Mouse (Mus musculus) urinary bladder, postnatal 10 days (tissue): ENCODE results near the gene Fbxo24.

Experiments
- DNase-seq: peaks from one replicate; pipeline ENCODE4 v3.0.0; 2022; ENCODE audit warnings: low spot score

Gene Fbxo24

DNA sequence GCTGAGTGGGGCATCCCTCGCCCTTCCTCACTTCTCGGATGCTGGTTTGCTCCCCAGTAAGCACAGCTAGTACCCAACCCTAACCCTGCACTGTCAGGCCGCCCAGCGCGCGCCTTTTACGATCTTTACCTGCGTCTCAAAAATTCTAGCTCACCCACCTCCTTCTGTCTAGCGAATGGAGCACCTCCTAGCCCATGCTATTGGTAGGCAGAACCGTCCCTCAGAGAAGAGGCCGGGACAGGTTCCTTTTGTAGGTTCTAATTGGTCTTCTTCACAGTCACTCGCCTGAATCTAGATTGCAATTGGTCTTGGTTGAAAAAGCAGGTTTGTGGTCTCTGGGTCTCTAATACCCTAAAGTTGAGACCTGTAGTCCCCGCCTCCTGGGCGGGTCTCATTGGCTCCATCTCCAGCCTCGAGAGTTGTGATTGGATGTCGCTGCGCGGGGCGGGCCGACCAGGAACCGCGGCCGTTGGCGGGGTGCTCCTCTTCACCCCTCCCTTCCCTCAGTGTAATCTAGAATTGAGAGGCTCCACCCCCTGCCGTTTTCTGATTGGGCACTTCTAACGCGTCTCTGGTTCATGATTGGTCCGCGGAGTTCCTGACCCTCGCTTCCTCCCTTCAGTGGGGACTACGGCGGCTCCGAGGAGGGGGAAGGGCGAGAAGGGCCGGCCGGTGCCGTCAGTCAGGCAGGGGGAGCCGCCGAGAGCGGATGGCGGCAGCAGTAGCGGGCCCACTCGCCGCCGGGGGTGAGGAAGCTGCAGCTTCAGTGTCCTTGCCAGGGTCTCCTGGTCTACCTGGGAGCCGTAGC, at the start of gene Fbxo24, which contains the start of the genes Lrch4 and Gm20605:
Gene Fbxo24 (minus strand): TSS at position 505 of the 808 bp plus-strand sequence.
Gene Lrch4 (plus strand): TSS at position 624 of the 808 bp plus-strand sequence.
Gene Gm20605 (plus strand): TSS at position 678 of the 808 bp plus-strand sequence.
- peak; percentile 95 for DNase-seq

DNA sequence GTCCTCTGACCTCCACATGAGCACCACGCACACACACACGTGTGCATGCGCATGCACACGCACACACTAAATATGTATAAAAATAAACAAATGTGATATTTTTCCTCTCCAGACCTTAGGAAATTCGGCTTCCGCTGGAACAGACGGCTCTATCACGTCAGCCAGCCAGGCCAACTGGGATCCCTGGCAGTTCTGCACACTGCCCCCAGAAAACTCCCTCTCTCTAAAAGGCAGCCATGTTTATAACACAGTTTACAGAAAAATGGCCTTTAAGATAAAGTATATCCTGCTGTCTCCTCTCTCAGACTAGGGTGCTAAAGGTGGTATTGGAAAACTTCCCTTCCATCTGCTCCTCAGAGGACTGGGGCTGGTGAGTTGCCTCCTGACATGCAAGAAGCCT, 49.1 kb upstream of the Fbxo24 start:
- DNase-seq: no peak

- no peak for DNase-seq
Measured at GRCm38 (mm10) chr5:137674786-137675185, 46.0 kb upstream of the Fbxo24 start.

- DNase-seq: no peak
Measured at GRCm38 (mm10) chr5:137673015-137673414, 44.2 kb upstream of the Fbxo24 start.

DNA sequence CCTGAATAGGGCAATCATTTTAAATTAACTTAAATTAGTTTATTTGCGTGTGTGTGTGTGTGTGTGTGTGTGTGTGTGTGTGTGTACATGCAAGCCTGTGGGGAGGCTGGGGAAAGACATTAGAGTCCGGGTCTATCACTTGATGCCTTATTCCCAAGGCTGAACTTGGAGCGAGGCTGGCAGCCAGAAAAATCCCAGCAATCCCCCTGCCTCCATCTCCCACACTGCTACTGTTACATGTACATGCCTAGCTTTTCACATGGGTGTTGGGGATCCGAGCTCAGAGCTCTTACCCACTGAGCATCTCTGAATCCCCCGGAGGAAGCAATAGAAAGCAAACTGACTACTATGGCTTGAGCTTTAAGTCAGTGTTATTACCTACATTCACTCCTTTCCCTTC, 43.6 kb upstream of the Fbxo24 start:
- DNase-seq: no peak

DNA sequence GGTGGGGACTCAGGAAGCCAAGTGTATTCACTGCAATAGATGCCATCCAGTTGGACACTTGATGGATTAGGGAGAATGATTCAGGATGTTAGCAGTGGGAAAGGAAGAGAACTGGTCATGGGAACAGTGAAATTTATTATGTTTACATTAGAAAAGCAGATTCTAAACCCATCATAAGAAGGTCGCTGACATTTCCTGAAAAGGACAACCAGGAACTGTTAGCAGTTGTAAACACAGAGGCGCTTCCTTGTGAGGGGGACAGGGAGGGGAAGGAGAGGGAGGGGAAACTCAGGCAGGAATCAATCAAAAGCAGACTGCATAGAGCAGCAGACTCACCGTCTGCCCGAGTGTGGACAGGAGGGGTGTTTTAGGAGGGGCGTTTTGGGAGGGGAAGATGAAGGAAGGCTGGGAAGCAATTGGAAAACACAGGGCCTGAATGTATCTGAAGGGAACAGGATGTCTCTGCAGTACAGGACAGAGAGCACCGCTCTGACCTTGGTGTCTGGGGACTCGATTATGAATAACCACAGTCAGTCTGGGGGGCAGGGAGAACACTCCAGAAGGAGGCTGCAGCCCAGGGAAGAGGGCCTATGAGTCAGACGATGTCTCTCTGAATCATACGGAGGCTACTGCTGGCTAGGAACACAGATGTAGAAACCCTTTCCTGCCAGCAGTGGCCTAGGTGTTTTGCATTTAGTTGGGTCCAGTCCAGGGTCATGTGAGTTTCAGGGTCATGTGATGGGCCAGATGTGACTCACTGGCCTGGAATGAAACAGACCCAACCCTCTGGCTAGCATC, 42.8 kb upstream of the Fbxo24 start:
- DNase-seq: no peak

DNA sequence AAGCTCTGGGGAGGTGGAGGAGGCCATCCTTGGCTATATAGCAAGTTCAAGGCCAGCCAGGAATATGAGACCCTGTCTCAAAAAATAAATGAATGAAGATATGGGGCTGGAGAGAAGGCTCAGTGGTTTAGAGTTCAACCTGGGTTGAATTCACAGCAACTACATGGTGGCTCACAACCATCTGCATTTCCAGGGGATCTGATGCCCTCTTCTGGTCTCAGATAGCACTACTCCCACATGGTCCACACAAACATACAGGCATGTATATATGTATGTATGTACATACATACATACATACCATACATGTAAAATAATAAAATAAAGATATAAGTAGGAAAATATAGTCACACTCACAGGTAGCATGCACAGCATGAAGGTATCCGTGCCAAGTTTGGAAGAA, 41.4 kb upstream of the Fbxo24 start:
- no peak for DNase-seq

GRCm38 (mm10) chr5:137668971-137669370, 40.2 kb upstream of the Fbxo24 start:
- no peak for DNase-seq

DNA sequence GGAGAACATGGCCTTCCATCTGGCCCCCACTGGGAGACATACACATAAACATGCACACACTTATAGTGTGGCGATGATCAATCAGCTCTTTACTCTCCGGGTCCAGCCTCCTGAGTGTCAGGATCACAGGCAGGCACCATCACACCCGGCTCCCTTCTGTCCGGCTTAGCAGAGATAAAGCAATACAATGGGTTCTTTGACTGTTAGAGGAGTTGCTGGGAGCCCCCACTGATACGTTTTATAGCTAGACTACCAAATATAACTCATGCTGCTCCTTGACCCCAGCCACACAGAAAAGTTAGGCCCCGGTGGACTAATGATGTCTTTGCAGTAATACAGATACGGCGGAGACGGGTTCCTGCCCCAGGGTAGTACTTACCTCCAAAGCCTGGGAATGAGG, 34.3 kb upstream of the Fbxo24 start:
- no peak for DNase-seq

DNA sequence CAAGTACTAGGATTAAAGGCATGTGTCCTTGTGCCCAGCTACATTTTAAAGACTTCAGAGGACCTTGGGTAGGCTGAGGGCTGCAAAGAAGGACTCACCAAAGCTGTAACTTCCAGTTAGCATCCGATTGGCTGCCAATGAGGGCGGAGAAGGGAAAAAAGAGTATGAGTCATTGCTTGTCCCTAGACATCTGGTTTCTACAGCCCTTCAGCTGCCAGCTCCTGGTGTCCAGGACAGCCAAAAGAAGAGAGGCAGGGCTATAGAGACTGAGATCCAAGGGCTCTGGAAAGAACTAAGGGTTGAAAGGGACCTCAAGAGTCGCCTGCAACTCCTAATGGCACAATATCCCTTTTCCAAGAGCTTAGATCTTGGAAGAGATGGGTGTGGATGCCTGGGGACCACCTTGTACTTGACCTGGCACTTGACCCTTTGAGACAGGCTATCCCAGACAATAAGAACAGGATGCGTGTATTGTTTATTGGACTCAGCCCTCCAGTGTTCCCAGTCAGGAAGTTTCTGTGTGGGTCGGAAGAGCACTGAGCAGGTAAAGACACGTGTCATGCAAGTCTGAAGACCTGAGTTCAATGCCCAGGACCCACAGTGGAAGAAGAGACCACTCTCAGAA, 31.4 kb upstream of the Fbxo24 start:
- DNase-seq: no peak

DNA sequence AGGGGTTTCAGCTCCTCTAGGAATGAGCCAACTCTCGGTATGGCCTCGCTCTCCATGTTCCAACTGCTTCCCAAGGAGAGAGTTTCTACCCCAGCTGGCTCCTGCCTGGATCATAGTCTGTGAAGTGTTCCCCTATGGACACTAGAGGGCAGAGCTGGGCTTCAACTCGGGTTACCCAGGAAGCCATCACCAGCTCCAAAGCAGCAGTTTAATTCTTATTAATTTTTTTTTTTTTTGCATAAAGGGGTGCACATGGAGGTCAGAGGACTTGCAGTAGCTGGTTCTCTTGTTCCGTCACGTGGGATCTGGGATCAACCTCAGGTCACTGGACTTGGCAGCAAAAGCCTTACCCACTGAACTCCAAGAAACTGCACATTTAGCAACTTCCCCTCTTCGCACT, 28.2 kb upstream of the Fbxo24 start:
- no peak for DNase-seq

GRCm38 (mm10) chr5:137654746-137655145, 25.9 kb upstream of the Fbxo24 start:
- no peak for DNase-seq

- no peak for DNase-seq
Measured at GRCm38 (mm10) chr5:137653366-137653765, 24.6 kb upstream of the Fbxo24 start.

DNA sequence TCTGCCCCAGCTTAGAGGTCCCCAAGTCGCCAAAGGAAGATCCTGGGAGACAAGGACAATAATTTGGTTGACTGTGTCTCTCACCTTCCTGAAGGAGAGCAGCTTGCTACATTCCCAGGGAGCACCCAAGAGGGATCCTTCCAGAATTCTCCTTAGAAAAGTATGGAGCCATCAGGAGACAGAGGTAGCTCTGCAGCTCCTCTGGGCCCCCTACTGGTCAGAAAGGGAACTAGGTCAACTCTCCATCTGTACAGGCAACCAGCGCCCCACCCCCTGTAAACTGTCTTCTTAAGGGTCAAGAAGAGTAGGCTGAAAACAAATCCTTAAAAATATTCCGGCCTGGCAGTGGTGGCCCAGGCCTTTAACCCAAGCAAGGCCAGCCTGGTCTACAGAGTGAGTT, 23.7 kb upstream of the Fbxo24 start:
- DNase-seq: no peak

GRCm38 (mm10) chr5:137649669-137650571, 21.1 kb upstream of the Fbxo24 start:
- DNase-seq: no peak

GRCm38 (mm10) chr5:137649251-137649650, 20.4 kb upstream of the Fbxo24 start:
- no peak for DNase-seq

GRCm38 (mm10) chr5:137647827-137648601, 19.2 kb upstream of the Fbxo24 start:
- DNase-seq: no peak

DNA sequence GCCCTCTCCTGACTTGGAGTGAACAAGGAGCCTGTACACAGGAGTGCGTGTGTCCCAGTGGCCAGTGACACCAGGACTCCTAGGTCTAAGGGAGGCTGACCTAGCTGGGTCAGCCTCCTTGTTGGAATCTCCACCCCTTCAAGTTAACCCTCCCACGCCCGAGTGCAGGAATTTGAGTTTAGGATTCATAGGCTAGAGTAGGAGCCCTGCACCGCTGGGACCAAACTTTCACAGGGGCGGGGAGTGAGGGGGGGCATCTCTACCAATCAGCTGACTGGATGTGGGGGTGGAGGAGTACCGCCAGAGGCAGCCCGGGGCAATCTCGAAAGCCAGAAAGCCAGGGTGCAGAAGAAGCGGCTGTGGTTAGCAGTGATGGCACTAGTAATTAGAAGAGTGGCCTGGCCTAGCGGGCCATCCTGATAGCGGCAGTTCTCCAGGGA, 16.9 kb upstream of the Fbxo24 start, which contains the start of gene Irs3:
Gene Irs3 (minus strand): TSS at position 63 of the 440 bp plus-strand sequence.
- no peak for DNase-seq

DNA sequence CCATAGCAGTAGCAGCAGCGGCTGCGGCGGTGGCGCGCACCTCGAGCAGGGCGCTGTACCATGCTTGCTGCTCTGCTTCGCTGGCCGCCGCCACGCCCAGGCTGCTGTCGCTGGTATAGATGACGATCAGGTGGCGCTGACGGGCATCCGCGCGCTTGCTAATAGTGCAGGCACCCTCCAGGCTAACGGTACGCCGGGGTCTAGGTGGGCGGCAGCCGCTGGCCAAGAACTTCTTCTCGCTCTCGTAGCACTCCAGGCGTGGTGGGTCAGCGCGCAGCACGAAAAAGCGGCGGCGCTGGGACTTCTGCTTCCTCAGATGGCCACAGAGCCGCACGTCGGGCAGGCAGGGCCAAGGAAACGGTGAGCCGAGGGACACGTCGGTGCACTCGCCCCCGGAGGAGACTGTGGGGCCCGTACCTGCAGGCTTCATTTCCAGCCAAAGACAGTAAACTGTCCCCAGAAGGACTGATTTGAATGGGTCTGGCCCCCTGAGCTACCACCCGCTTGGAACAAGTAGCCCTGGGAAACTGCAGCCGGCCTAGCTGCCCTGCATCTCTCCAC, 16.4 kb upstream of the Fbxo24 start:
- no peak for DNase-seq

DNA sequence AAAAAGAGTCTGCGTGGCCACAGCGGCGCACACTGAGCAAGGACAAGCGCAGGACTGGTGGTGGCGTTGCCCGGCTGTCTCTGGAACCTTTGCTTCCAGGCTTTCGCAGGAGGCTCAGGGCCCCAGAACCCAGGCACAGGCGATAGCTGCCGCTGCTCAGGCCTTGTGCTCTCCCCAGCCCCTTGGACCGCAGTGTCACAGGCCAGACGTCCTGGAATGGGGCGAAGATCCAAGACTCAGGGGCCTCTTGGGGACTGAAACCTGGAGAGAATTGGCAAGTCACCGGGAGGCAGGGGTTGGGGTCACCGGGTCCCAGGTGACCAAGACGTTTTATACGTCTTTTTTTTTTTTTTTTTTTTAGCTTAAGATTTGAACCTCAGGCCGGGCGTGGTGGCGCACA, 15.7 kb upstream of the Fbxo24 start:
- no peak for DNase-seq
